Mouse (Mus musculus) embryonic facial prominence, embryonic 13.5 days (tissue): Measurements from ENCODE around the gene Cmbl. TPM values are rescaled to one million over a fixed set of nuclear protein-coding genes. Genes with fewer than 3 reads are reported as not detected.

Experiments used
- ATAC-seq: fragments of 200-750 bp; cut with Nextera tagmentation; 2 replicates; pipeline ENCODE4 v1.8.0; 2017; ENCODE audit warnings: low read depth; ENCODE audit not compliant: insufficient number of reproducible peaks, insufficient read depth, low FRiP score, low TSS enrichment
- H3K27ac ChIP-seq: fragments of 300-500 bp; sonication (generic); 2 replicates; pipeline ENCODE4 v1.5.1; 2015; ENCODE audit warnings: moderate library complexity, mild to moderate bottlenecking, inconsistent platforms
- H3K27me3 ChIP-seq: fragments of 300-500 bp; sonication (generic); 2 replicates; pipeline ENCODE4 v1.6.1; 2015; ENCODE audit warnings: mild to moderate bottlenecking, inconsistent platforms
- H3K36me3 ChIP-seq: fragments of 300-500 bp; sonication (generic); 2 replicates; pipeline ENCODE4 v1.6.1; 2015; ENCODE audit warnings: mild to moderate bottlenecking, inconsistent platforms
- H3K4me1 ChIP-seq: fragments of 300-500 bp; sonication (generic); 2 replicates; pipeline ENCODE4 v1.6.1; 2015; ENCODE audit warnings: inconsistent platforms
- H3K4me2 ChIP-seq: fragments of 300-500 bp; sonication (generic); 2 replicates; pipeline ENCODE4 v1.6.1; 2015; ENCODE audit warnings: moderate library complexity, mild to moderate bottlenecking, inconsistent platforms
- H3K4me3 ChIP-seq: fragments of 300-500 bp; sonication (generic); 2 replicates; pipeline ENCODE4 v1.5.1; 2015; ENCODE audit warnings: mild to moderate bottlenecking, inconsistent platforms
- H3K9ac ChIP-seq: fragments of 300-500 bp; sonication (generic); 2 replicates; pipeline ENCODE4 v1.6.1; 2015; ENCODE audit warnings: mild to moderate bottlenecking, inconsistent platforms
- H3K9me3 ChIP-seq: fragments of 300-500 bp; sonication (generic); 2 replicates; pipeline ENCODE4 v1.6.1; 2016; ENCODE audit warnings: inconsistent platforms
- WGBS: fragments of 180-500 bp; shearing (Covaris S2); methylation state at CpG from one replicate; pipeline ENCODE4 v1.1.7; 2015; ENCODE audit warnings: mixed read lengths; 5-methylcytosine and 5-hydroxymethylcytosine counted together
- polyA plus RNA-seq: library from polyadenylated mRNA; unstranded; fragments of >200 nt; fragmentation: Nextera tagmentation; extraction: Ambion mirVana; gene quantifications from 2 replicates; pipeline ENCODE4 v1.2.1, GENCODE M21; 2015

Cmbl gene
- polyA plus RNA-seq, 1 experiment from 2014 or later: 2.7 TPM

- no peaks in the 10 kb centered on the region for H3K9me3 ChIP-seq
Measured at GRCm38 (mm10) chr15:31586519-31586918, 21.3 kb downstream of the Cmbl start.

GRCm38 (mm10) chr15:31587789-31588188 lies 22.6 kb downstream of the Cmbl start:
- 70% methylated on average over 2 of the region's 2 CpGs for WGBS
- no peak for ATAC-seq

More at GRCm38 (mm10) chr15:31586519-31586918, 21.3 kb downstream of the Cmbl start:
- Histone ChIP-seq H3K4me1 (no peaks in the 10 kb centered on the region), H3K4me3 (no peak overlapping the region), H3K4me2 (no peak overlapping the region), H3K9ac (no peak overlapping the region), H3K27ac (no peak overlapping the region), H3K36me3 (peaks cover 31% of the 10 kb centered on the region), H3K27me3 (no peaks in the 10 kb centered on the region)
- WGBS: 5% methylated on average over 4 of the region's 4 CpGs
- no peak for ATAC-seq

GRCm38 (mm10) chr15:31588989-31589640 lies 23.9 kb downstream of the Cmbl start:
- no peaks in the 10 kb centered on the region for H3K9me3 ChIP-seq
- WGBS: 62% methylated on average over 8 of the region's 8 CpGs
- no peak overlapping the region for H3K27ac ChIP-seq
- no peak; the same call in 1 of the 2 replicates for ATAC-seq
- H3K27me3 ChIP-seq: no peaks in the 10 kb centered on the region
- H3K4me1 ChIP-seq: no peaks in the 10 kb centered on the region
- no peak overlapping the region for H3K4me2 ChIP-seq
- H3K36me3 ChIP-seq: peaks cover 57% of the 10 kb centered on the region
- no peak overlapping the region for H3K4me3 ChIP-seq
- no peak overlapping the region for H3K9ac ChIP-seq

More at GRCm38 (mm10) chr15:31587789-31588188, 22.6 kb downstream of the Cmbl start:
- Histone ChIP-seq H3K4me1 (no peaks in the 10 kb centered on the region), H3K9me3 (no peaks in the 10 kb centered on the region), H3K27ac (no peak overlapping the region), H3K4me2 (no peak overlapping the region), H3K36me3 (peaks cover 44% of the 10 kb centered on the region), H3K27me3 (no peaks in the 10 kb centered on the region), H3K4me3 (no peak overlapping the region), H3K9ac (no peak overlapping the region)

DNA sequence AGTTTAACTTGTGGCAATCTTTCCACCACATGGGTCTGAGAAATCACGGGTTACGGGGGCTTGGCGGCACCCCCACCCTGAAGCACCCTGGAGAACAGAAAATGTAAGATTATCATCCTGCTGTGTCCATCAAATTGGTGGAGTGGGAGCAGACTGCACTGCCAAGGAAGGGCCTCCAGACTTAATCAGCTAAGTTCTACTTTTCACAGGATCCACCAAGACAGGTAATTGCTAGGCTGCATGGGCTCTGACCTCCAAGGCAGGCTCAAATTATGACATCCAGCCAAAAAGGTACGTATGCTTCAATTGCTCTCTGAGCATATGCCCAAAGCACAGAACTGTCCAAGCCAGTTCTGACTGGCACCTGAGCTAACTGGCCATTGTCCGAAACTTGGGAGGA lies 25.0 kb downstream of the Cmbl start:
- no peak overlapping the region for H3K9ac ChIP-seq
- no peaks in the 10 kb centered on the region for H3K27me3 ChIP-seq
- ATAC-seq: no peak
- H3K4me1 ChIP-seq: no peaks in the 10 kb centered on the region
- no peak overlapping the region for H3K27ac ChIP-seq
- no peak overlapping the region for H3K4me2 ChIP-seq
- H3K9me3 ChIP-seq: no peaks in the 10 kb centered on the region
- WGBS: 92% methylated on average over 5 of the region's 5 CpGs
- no peak overlapping the region for H3K4me3 ChIP-seq
- peaks cover 68% of the 10 kb centered on the region for H3K36me3 ChIP-seq

DNA sequence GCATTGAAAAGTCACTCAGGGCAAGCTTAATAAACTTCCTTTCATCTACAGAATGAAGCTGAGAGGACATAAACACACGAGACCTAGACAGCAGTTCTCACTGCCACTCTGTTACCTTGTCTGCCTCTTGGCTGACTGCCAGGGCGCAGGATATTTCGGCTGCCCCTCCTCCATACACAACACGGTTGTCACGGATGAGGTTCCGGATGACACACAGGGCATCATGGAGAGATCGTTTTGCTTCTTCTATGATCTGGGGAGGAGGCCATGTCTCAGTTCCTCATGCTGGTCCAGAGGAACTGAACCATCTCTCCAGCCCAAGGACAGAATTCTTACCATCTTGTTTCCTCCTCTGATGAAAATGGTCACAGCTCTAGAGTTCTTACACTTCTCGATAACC lies 27.3 kb downstream of the Cmbl start:
- ATAC-seq: no peak
- no peak overlapping the region for H3K4me2 ChIP-seq
- peaks cover 91% of the 10 kb centered on the region for H3K36me3 ChIP-seq
- no peak overlapping the region for H3K4me3 ChIP-seq
- H3K9ac ChIP-seq: no peak overlapping the region
- WGBS: 86% methylated on average over 8 of the region's 8 CpGs
- H3K27me3 ChIP-seq: no peaks in the 10 kb centered on the region
- no peaks in the 10 kb centered on the region for H3K4me1 ChIP-seq
- H3K27ac ChIP-seq: no peak overlapping the region
- no peaks in the 10 kb centered on the region for H3K9me3 ChIP-seq

DNA sequence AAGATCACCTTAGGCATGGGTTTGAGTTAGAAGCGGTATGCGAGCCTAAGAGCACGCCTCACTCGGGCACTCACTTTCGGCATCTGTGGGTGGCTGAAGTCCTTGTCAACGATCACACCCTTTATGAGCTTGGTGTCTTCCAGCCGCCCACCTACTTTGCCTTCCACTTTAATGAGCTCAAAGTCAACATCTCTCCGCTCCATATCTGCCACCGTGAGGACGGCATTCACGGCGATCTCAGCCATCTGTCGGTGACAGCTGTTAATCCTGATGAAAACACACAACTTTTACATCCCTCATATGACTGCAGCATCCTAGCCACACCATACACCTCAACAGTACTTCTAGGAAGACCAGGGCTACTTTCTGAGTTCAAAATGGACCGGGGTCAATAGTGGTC lies 29.1 kb downstream of the Cmbl start:
- 95% methylated on average over 14 of the region's 14 CpGs for WGBS

GRCm38 (mm10) chr15:31595651-31596050 lies 30.5 kb downstream of the Cmbl start:
- H3K9ac ChIP-seq: no peak overlapping the region
- no peak for ATAC-seq
- H3K4me3 ChIP-seq: no peak overlapping the region
- no peaks in the 10 kb centered on the region for H3K9me3 ChIP-seq
- peaks cover 73% of the 10 kb centered on the region for H3K36me3 ChIP-seq
- H3K27ac ChIP-seq: no peak overlapping the region
- peaks cover 18% of the 10 kb centered on the region for H3K4me1 ChIP-seq
- H3K27me3 ChIP-seq: no peaks in the 10 kb centered on the region
- 93% methylated on average over 7 of the region's 7 CpGs for WGBS
- H3K4me2 ChIP-seq: no peak overlapping the region

More for the DNA sequence above, 29.1 kb downstream of the Cmbl start:
- Histone ChIP-seq H3K36me3 (peaks cover 87% of the 10 kb centered on the region), H3K4me2 (no peak overlapping the region), H3K4me3 (no peak overlapping the region), H3K4me1 (peaks cover 5% of the 10 kb centered on the region), H3K9me3 (no peaks in the 10 kb centered on the region), H3K27me3 (no peaks in the 10 kb centered on the region), H3K9ac (no peak overlapping the region), H3K27ac (no peak overlapping the region)
- no peak for ATAC-seq

GRCm38 (mm10) chr15:31599834-31600233 lies 34.6 kb downstream of the Cmbl start:
- Histone ChIP-seq H3K4me2 (peak overlapping the region; percentile 95), H3K4me3 (peak overlapping the region; percentile 96), H3K9ac (0 out of 2 replicates have a peak overlapping the region, but pooled peaks have one; percentile 98), H3K36me3 (peaks cover 31% of the 10 kb centered on the region), H3K9me3 (no peaks in the 10 kb centered on the region), H3K4me1 (peaks cover 28% of the 10 kb centered on the region), H3K27ac (no peak overlapping the region), H3K27me3 (no peaks in the 10 kb centered on the region)
- WGBS: 74% methylated on average over 4 of the region's 4 CpGs
- no peak for ATAC-seq

DNA sequence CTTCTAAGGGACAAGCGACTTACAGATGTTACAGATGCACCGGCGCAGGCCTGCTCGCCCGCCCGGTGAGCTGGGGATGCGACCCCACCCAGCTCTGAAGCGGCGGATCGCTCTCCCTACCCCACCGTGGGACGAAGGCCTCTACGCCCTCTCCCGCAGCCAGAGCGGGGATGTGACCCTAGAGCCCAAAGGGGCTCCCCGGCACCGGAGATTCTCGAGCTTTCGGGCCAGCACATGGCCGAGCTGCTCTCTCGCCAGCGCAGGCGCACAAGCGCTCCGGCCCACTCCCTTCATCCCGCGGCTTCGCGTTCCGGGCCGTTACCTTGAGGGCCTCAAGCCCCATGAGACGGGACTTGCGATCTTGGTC lies 36.1 kb downstream of the Cmbl start:
- peak overlapping the region; percentile 95 for H3K4me2 ChIP-seq
- H3K36me3 ChIP-seq: peaks cover 17% of the 10 kb centered on the region
- H3K9ac ChIP-seq: peak overlapping the region; percentile 98
- H3K27ac ChIP-seq: peak overlapping the region; percentile 85
- ATAC-seq: peak; percentile 71
- H3K27me3 ChIP-seq: no peaks in the 10 kb centered on the region
- H3K4me1 ChIP-seq: peaks cover 28% of the 10 kb centered on the region
- under 1% methylated on average over 33 of the region's 33 CpGs for WGBS
- peak overlapping the region; percentile 96 for H3K4me3 ChIP-seq
- H3K9me3 ChIP-seq: no peaks in the 10 kb centered on the region

- Histone ChIP-seq H3K9ac (peak within 1 kb of the TSS; percentile 98), H3K27me3 (no peaks in the 10 kb centered on the region), H3K9me3 (no peaks in the 10 kb centered on the region), H3K4me3 (peak within 1 kb of the TSS; percentile 96), H3K27ac (peak within 1 kb of the TSS; percentile 94), H3K4me2 (peak within 1 kb of the TSS; percentile 95), H3K36me3 (peaks cover 11% of the 10 kb centered on the region), H3K4me1 (peaks cover 28% of the 10 kb centered on the region)
- WGBS: under 1% methylated on average over 63 of the region's 63 CpGs
- peak; percentile 89 for ATAC-seq
Measured at GRCm38 (mm10) chr15:31601646-31602374, 36.6 kb downstream of the Cmbl start, which contains the start of the genes Cct5 and Fam173b. Gene Cct5, minus strand, starts transcription at chr15:31601804. Gene Fam173b, plus strand, starts transcription at chr15:31601852.

DNA sequence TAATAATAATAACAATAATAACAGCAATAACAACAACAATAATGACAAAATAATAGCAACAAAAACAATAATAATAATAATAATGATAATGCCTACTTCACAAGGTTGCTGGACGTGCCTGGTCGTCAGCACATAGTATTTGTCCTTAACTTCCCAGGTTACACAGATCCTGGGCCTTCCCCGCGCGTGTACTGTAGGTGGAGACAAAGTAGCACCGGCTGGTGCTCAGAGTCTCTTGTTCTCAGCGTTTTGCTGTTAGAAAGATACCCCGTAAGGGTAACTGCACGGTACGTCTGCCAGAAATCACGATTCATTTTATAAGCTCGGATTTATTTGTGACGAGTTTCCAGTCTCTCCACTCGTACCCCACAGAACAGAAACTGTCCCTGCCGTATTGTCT lies 37.2 kb downstream of the Cmbl start:
- Histone ChIP-seq H3K27me3 (no peaks in the 10 kb centered on the region), H3K4me1 (peaks cover 28% of the 10 kb centered on the region), H3K9ac (peak overlapping the region; percentile 98), H3K9me3 (no peaks in the 10 kb centered on the region), H3K4me2 (peak overlapping the region; percentile 63), H3K36me3 (peaks cover 5% of the 10 kb centered on the region), H3K4me3 (peak overlapping the region; percentile 96), H3K27ac (peak overlapping the region; percentile 94)
- ATAC-seq: peak; percentile 56; the same call in 1 of the 2 replicates
- WGBS: 3% methylated on average over 15 of the region's 15 CpGs

DNA sequence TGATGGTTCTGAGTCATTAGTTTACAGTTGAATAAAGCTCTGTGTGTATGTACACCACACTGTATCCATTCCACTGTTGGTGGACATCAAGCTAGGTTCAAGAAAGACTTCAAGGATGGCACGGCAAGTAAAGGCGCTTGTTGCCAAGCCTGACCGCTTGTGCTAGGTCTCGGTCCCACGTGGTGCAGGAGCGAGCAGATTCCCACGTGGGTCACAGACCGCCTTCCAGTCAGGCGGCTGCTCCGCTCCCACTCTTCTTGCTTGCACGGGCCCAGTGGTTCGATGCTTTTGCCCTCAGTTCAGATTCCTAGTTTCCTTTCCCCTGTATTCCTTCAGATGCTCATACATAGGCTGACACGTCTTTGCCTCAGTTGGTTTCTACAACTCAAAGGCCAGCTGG lies 37.9 kb downstream of the Cmbl start:
- H3K4me3 ChIP-seq: peak overlapping the region; percentile 96
- peaks cover 28% of the 10 kb centered on the region for H3K4me1 ChIP-seq
- no peaks in the 10 kb centered on the region for H3K27me3 ChIP-seq
- WGBS: 84% methylated on average over 13 of the region's 13 CpGs
- ATAC-seq: no peak
- H3K36me3 ChIP-seq: no peaks in the 10 kb centered on the region
- H3K9me3 ChIP-seq: no peaks in the 10 kb centered on the region
- no peak overlapping the region for H3K27ac ChIP-seq
- H3K9ac ChIP-seq: peak overlapping the region; percentile 98; the same call in 1 of the 2 replicates
- peak overlapping the region; percentile 63 for H3K4me2 ChIP-seq
